Comparison of ENCODE assay signal across 8 mouse cellular contexts in genomic region chr16:6502219-6502618, GRCm38 (mm10).
DNase-seq lines count a peak whose midpoint lies in the region; ATAC-seq and TF ChIP-seq lines count a peak whose summit lies in the region.
"Had no signal": no experiment of that assay in that cellular context is flagged by ENCODE, and none has a peak within 500 bp of the region (broad histone marks: within the 10 kb centered on the region; RNA-seq: fewer than 3 reads in every experiment).

No protein-coding gene starts in this region.

- H3K4me1 ChIP-seq in ES-Bruce4 (ENCODE audit: control insufficient read depth, insufficient read depth, low read length), result no peaks in the 10 kb centered on the region
- no peaks in the 10 kb centered on the region for H3K4me1 ChIP-seq in embryonic facial prominence, embryonic 13.5 days

- H3K27me3 ChIP-seq in ES-Bruce4 (ENCODE audit: control insufficient read depth, insufficient read depth, low read length, poor library complexity, severe bottlenecking), result no peaks in the 10 kb centered on the region
- H3K27me3 ChIP-seq in embryonic facial prominence, embryonic 13.5 days, result no peaks in the 10 kb centered on the region
- H3K27me3 ChIP-seq: neural tube, embryonic 13.5 days had no signal

- no peak overlapping the region for H3K9ac ChIP-seq in ES-Bruce4 (ENCODE audit: low read depth, poor library complexity, severe bottlenecking)
- no peak overlapping the region for H3K9ac ChIP-seq in embryonic facial prominence, embryonic 13.5 days
- H3K9ac ChIP-seq: neural tube, embryonic 13.5 days had no signal

- DNase-seq in layer of hippocampus, adult 2 months (ENCODE audit: low spot score in 2 of 2), result peak in 1 of 2 experiments; percentile 40
- DNase-seq in layer of hippocampus, adult 11-12 months (ENCODE audit: low spot score), result no peak
- DNase-seq in ZHBTc4 (ENCODE audit: low read depth, low spot score), result peak; percentile 50
- DNase-seq in neural tube, embryonic 10.5 days (ENCODE audit: extremely low spot score, low spot score), result peak; percentile 36
- no peak for DNase-seq in spleen, postnatal 4 days (ENCODE audit: low spot score in 2 of 2)

- no peak overlapping the region for H3K4me2 ChIP-seq in embryonic facial prominence, embryonic 13.5 days
- H3K4me2 ChIP-seq: neural tube, embryonic 13.5 days had no signal

- TF ChIP-seq EP300 in ES-Bruce4 (IDR thresholded peaks at IDR 0.05; ENCODE audit: insufficient read depth, low read depth, low read length), result no peak

- 23% methylated on average over 8 of the region's 8 CpGs for WGBS in embryonic facial prominence, embryonic 13.5 days

- no peak overlapping the region for H3K27ac ChIP-seq in layer of hippocampus, adult 2 months
- H3K27ac ChIP-seq in ES-Bruce4 (ENCODE audit: insufficient read depth, low read length), result no peak overlapping the region
- H3K27ac ChIP-seq in embryonic facial prominence, embryonic 13.5 days, result no peak overlapping the region
- H3K27ac ChIP-seq: neural tube, embryonic 13.5 days had no signal

- 0 out of 2 replicates have a peak, but pooled peaks have one; percentile 48 for ATAC-seq in embryonic facial prominence, embryonic 13.5 days (ENCODE audit: insufficient number of reproducible peaks, insufficient read depth, low FRiP score, low TSS enrichment, low read depth)

- no peaks in the 10 kb centered on the region for H3K36me3 ChIP-seq in ES-Bruce4 (ENCODE audit: control insufficient read depth, insufficient read depth, low read length, poor library complexity, severe bottlenecking)
- H3K36me3 ChIP-seq in embryonic facial prominence, embryonic 13.5 days, result no peaks in the 10 kb centered on the region
- H3K36me3 ChIP-seq: neural tube, embryonic 13.5 days had no signal

- no peaks in the 10 kb centered on the region for H3K9me3 ChIP-seq in ES-Bruce4 (replicated peaks; ENCODE audit: control insufficient read depth, insufficient read depth, low read length, poor library complexity, severe bottlenecking)
- no peaks in the 10 kb centered on the region for H3K9me3 ChIP-seq in embryonic facial prominence, embryonic 13.5 days
- H3K9me3 ChIP-seq: neural tube, embryonic 13.5 days had no signal

- peak; percentile 91 for TF ChIP-seq CTCF in layer of hippocampus, adult 2 months (conservative IDR thresholded peaks at IDR 0.05)
- TF ChIP-seq CTCF in ES-Bruce4 (IDR thresholded peaks at IDR 0.05; ENCODE audit: low read depth, low read length), result peak; percentile 55

- H3K4me3 ChIP-seq in layer of hippocampus, adult 2 months, result no peak overlapping the region
- no peak overlapping the region for H3K4me3 ChIP-seq in ES-Bruce4 (ENCODE audit: low read depth, low read length)
- H3K4me3 ChIP-seq in embryonic facial prominence, embryonic 13.5 days, result no peak overlapping the region
- H3K4me3 ChIP-seq: neural tube, embryonic 13.5 days had no signal

- no peak for TF ChIP-seq POLR2A in ES-Bruce4 (IDR thresholded peaks at IDR 0.05; ENCODE audit: insufficient read depth, low read length)

Comparison
In these comparisons a context has a peak if more than half of its experiments do, and no peak if none do; other contexts are left out.
1. DNase-seq: peak in ZHBTc4 (single experiment) and neural tube, embryonic 10.5 days (single experiment); none in layer of hippocampus, adult 11-12 months (single experiment) and spleen, postnatal 4 days (0 of 2).